Comparison of ENCODE assay signal across 11 mouse cellular contexts in genomic region chr2:26119310-26119592, GRCm38 (mm10). TPM values are rescaled to one million over a fixed set of nuclear protein-coding genes. Genes with fewer than 3 reads are reported as not detected.
DNase-seq lines count a peak whose midpoint lies in the region; ATAC-seq and TF ChIP-seq lines count a peak whose summit lies in the region.
"Had no signal": no experiment of that assay in that cellular context is flagged by ENCODE, and none has a peak within 500 bp of the region (broad histone marks: within the 10 kb centered on the region; RNA-seq: fewer than 3 reads in every experiment).

No protein-coding gene starts in this region.

- H3K4me1 ChIP-seq in heart, embryonic 11.5 days (ENCODE audit: control insufficient read depth, insufficient read depth, low read length): peaks cover 35% of the 10 kb centered on the region
- peaks cover 28% of the 10 kb centered on the region for H3K4me1 ChIP-seq in kidney, postnatal 0 days (replicated peaks; ENCODE audit: insufficient read depth, low read length)
- H3K4me1 ChIP-seq in liver, postnatal 0 days (ENCODE audit: insufficient read depth): peaks cover 40% of the 10 kb centered on the region

- no peak for TF ChIP-seq EP300 in liver, postnatal 0 days (IDR thresholded peaks at IDR 0.05; ENCODE audit: low read depth)

- no peaks in the 10 kb centered on the region for H3K9me3 ChIP-seq in heart, embryonic 11.5 days (replicated peaks; ENCODE audit: control insufficient read depth, low read length)
- no peaks in the 10 kb centered on the region for H3K9me3 ChIP-seq in kidney, postnatal 0 days (replicated peaks; ENCODE audit: low read length)
- H3K9me3 ChIP-seq in liver, postnatal 0 days (ENCODE audit: low read length): no peaks in the 10 kb centered on the region
- H3K9me3 ChIP-seq: forebrain, embryonic 10.5 days had no signal

- 28% methylated on average over 2 of the region's 2 CpGs for WGBS in heart, embryonic 11.5 days (ENCODE audit: insufficient replicate concordance)
- 20% methylated on average over 2 of the region's 2 CpGs for WGBS in kidney, postnatal 0 days
- WGBS in liver, postnatal 0 days (ENCODE audit: insufficient replicate concordance): 43% methylated on average over 2 of the region's 2 CpGs

- peaks cover 26% of the 10 kb centered on the region for H3K27me3 ChIP-seq in heart, embryonic 11.5 days (ENCODE audit: control insufficient read depth, insufficient read depth, low read length)
- 0 out of 2 replicates have a peak, but pooled peaks cover 3% of the 10 kb centered on the region for H3K27me3 ChIP-seq in kidney, postnatal 0 days (ENCODE audit: insufficient read depth, low read length)
- H3K27me3 ChIP-seq in liver, postnatal 0 days (ENCODE audit: insufficient read depth, low read length): peaks cover 18% of the 10 kb centered on the region

- H3K4me2 ChIP-seq in heart, embryonic 11.5 days: no peak overlapping the region
- H3K4me2 ChIP-seq in kidney, postnatal 0 days (ENCODE audit: low read length): no peak overlapping the region
- no peak overlapping the region for H3K4me2 ChIP-seq in liver, postnatal 0 days (ENCODE audit: low read depth, low read length)

- H3K27ac ChIP-seq in heart, embryonic 11.5 days (ENCODE audit: low read depth, low read length): peak overlapping the region; percentile 30; the same call in 1 of the 2 replicates
- peak overlapping the region; percentile 75 for H3K27ac ChIP-seq in kidney, postnatal 0 days
- peak overlapping the region; percentile 52 for H3K27ac ChIP-seq in liver, postnatal 0 days (ENCODE audit: low read depth)

- ATAC-seq in heart, embryonic 11.5 days (replicated peaks; ENCODE audit: insufficient number of reproducible peaks, low FRiP score, low TSS enrichment): no peak
- ATAC-seq in kidney, postnatal 0 days (replicated peaks; ENCODE audit: low FRiP score, low read depth): no peak
- no peak for ATAC-seq in liver, postnatal 0 days

- H3K36me3 ChIP-seq in heart, embryonic 11.5 days (ENCODE audit: control insufficient read depth, insufficient read depth, low read length): no peaks in the 10 kb centered on the region
- no peaks in the 10 kb centered on the region for H3K36me3 ChIP-seq in kidney, postnatal 0 days (ENCODE audit: insufficient read depth, low read length)
- H3K36me3 ChIP-seq in liver, postnatal 0 days (replicated peaks; ENCODE audit: insufficient read depth, low read length): no peaks in the 10 kb centered on the region
- H3K36me3 ChIP-seq: forebrain, embryonic 10.5 days had no signal

- no peak overlapping the region for H3K4me3 ChIP-seq in heart, embryonic 11.5 days (ENCODE audit: low read depth, low read length)
- H3K4me3 ChIP-seq in kidney, postnatal 0 days (replicated peaks; ENCODE audit: low read depth, low read length): no peak overlapping the region
- no peak overlapping the region for H3K4me3 ChIP-seq in liver, postnatal 0 days (ENCODE audit: low read depth, low read length)
- H3K4me3 ChIP-seq: forebrain, embryonic 10.5 days had no signal

- DNase-seq in heart, adult 11 months: no peak
- no peak for DNase-seq in kidney, postnatal 0 days (ENCODE audit: low spot score)
- no peak for DNase-seq in kidney, adult 9 months
- peak; percentile 71 for DNase-seq in NIH3T3 (ENCODE audit: low read depth)
- DNase-seq in liver, postnatal 0 days: no peak
- DNase-seq in left cerebral cortex, postnatal 4 days: no peak
- no peak for DNase-seq in right cerebral cortex, postnatal 4 days
- DNase-seq: adrenal gland, adult 8-10 months; embryo, embryonic 11 days had no signal

- no peak for TF ChIP-seq CTCF in kidney, postnatal 0 days (IDR thresholded peaks at IDR 0.05; ENCODE audit: low read depth)
- TF ChIP-seq CTCF in liver, postnatal 0 days (IDR thresholded peaks at IDR 0.05; ENCODE audit: low read depth): no peak

- intact Hi-C loops in left cerebral cortex, postnatal 4 days (cut with DNase I): no loop called here

- peak overlapping the region; percentile 28 for H3K9ac ChIP-seq in heart, embryonic 11.5 days (ENCODE audit: low read depth, low read length)
- 0 out of 2 replicates have a peak overlapping the region, but pooled peaks have one; percentile 28 for H3K9ac ChIP-seq in kidney, postnatal 0 days (ENCODE audit: low read depth, low read length)
- H3K9ac ChIP-seq in liver, postnatal 0 days (replicated peaks): peak overlapping the region; percentile 46; the same call in 1 of the 2 replicates

RNA-seq across cellular contexts. Expression of gene Nacc2, which starts 3.8 kb away (rescaled TPM):
- 3.4 and 7.1 TPM in 2 replicates for polyA plus RNA-seq in heart, embryonic 11.5 days (2014; fragmentation: Nextera tagmentation; extraction: Ambion mirVana)
- polyA plus RNA-seq in kidney, postnatal 0 days (2015; fragmentation: Nextera tagmentation; extraction: Ambion mirVana): 11.3 and 12.2 TPM in 2 replicates
- 3.9 and 4.9 TPM in 2 replicates for polyA plus RNA-seq in liver, postnatal 0 days (2015; fragmentation: Nextera tagmentation; extraction: Ambion mirVana)
- 10 to 100 TPM; 24.6 to 26.5 TPM for total RNA-seq in left cerebral cortex, postnatal 4 days (2021)
